Mouse (Mus musculus) ES-Bruce4 (cell line): ENCODE measurements around the gene Ltb4r2. TPM values are rescaled to one million over a fixed set of nuclear protein-coding genes. Genes with fewer than 3 reads are reported as not detected.

Experiments used
- H3K27ac ChIP-seq: 2 replicates; pipeline ENCODE4 v1.5.1; 2012; ENCODE audit warnings: low read length, inconsistent platforms; ENCODE audit not compliant: insufficient read depth
- H3K27me3 ChIP-seq: 2 replicates; pipeline ENCODE4 v1.6.1; 2012; ENCODE audit warnings: mild to moderate bottlenecking, low read length, inconsistent platforms; ENCODE audit not compliant: control insufficient read depth, poor library complexity, insufficient read depth, severe bottlenecking
- H3K36me3 ChIP-seq: 2 replicates; pipeline ENCODE4 v1.6.1; 2012; ENCODE audit warnings: inconsistent platforms, mild to moderate bottlenecking, low read length, moderate library complexity; ENCODE audit not compliant: control insufficient read depth, poor library complexity, insufficient read depth, severe bottlenecking
- H3K4me1 ChIP-seq: one replicate; pipeline ENCODE4 v1.8.1; 2011; ENCODE audit warnings: low read length; ENCODE audit not compliant: control insufficient read depth, insufficient read depth
- H3K4me3 ChIP-seq: 2 replicates; pipeline ENCODE4 v1.5.1; 2011; ENCODE audit warnings: low read depth, mild to moderate bottlenecking, low read length
- H3K9ac ChIP-seq: 2 replicates; pipeline ENCODE4 v1.6.1; 2012; ENCODE audit warnings: low read depth, mild to moderate bottlenecking, inconsistent platforms; ENCODE audit not compliant: poor library complexity, severe bottlenecking
- H3K9me3 ChIP-seq: replicated peaks from 2 replicates; pipeline ENCODE4 v1.6.1; 2012; ENCODE audit warnings: mild to moderate bottlenecking, low read length, inconsistent platforms; ENCODE audit not compliant: control insufficient read depth, poor library complexity, insufficient read depth, severe bottlenecking
- CTCF ChIP-seq: IDR thresholded peaks from one replicate; pipeline ENCODE4 v1.8.1; 2011; ENCODE audit warnings: low read depth, low read length
- EP300 ChIP-seq: IDR thresholded peaks from 2 replicates; pipeline ENCODE4 v1.6.1; 2011; ENCODE audit warnings: low read depth, low read length; ENCODE audit not compliant: insufficient read depth
- POLR2A ChIP-seq: IDR thresholded peaks from one replicate; pipeline ENCODE4 v1.8.1; 2011; ENCODE audit warnings: low read length; ENCODE audit not compliant: insufficient read depth
- polyA plus RNA-seq: library from polyadenylated mRNA; stranded (reverse); fragments of >200 nt; gene quantifications from 2 replicates; pipeline ENCODE4 v1.2.4, GENCODE M21; 2011; ENCODE audit warnings: low read depth; ENCODE audit not compliant: missing spikeins, insufficient read depth, insufficient read length

Gene Ltb4r2
- polyA plus RNA-seq, 1 experiment, result 5.3 TPM

- Histone ChIP-seq H3K36me3 (no peaks in the 10 kb centered on the region), H3K9me3 (no peaks in the 10 kb centered on the region), H3K9ac (peak overlapping the region; percentile 16; the same call in 1 of the 2 replicates), H3K27me3 (no peaks in the 10 kb centered on the region), H3K4me3 (peak overlapping the region; percentile 56), H3K4me1 (no peaks in the 10 kb centered on the region), H3K27ac (no peak overlapping the region)
- TF ChIP-seq POLR2A, result no peak
- peak; percentile 99 for TF ChIP-seq CTCF
- TF ChIP-seq EP300, result 0 out of 2 replicates have a peak, but pooled peaks have one; percentile 35
Measured at GRCm38 (mm10) chr14:55781310-55781709, 20.1 kb downstream of the Ltb4r2 start.

DNA sequence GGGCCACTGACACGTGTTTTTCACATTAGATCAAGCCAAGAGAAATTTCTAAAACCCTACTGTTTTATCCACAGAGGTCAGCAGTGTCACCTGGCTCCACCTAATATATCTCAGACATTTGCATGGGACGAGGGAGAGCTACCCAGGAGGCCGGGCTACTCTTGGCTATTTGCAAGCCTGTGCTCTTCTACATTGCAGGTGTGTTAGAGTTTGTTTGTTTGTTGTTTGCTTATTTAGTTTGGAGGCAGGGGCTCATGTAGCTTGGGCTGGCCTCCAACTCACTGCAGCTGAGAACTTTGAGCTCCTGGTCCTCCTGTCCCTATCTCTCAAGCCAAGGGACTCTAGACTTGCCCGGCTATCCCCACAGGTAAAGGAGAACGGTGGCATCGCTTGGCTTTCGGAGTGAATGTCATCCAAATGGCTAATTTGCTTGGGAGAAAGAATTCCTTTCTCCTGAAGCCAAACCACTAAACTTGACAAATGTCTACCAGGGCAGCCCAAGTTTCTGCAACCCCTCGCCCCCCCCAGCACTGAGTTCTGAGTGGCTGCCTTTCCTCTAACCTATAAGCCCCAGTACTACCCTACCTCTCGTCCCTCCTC, 21.2 kb downstream of the Ltb4r2 start:
- no peak overlapping the region for H3K9ac ChIP-seq
- no peaks in the 10 kb centered on the region for H3K9me3 ChIP-seq
- H3K36me3 ChIP-seq, result no peaks in the 10 kb centered on the region
- no peaks in the 10 kb centered on the region for H3K4me1 ChIP-seq
- H3K4me3 ChIP-seq, result no peak overlapping the region
- no peak overlapping the region for H3K27ac ChIP-seq
- no peaks in the 10 kb centered on the region for H3K27me3 ChIP-seq
- TF ChIP-seq POLR2A, result no peak
- TF ChIP-seq EP300, result no peak
- TF ChIP-seq CTCF, result no peak

DNA sequence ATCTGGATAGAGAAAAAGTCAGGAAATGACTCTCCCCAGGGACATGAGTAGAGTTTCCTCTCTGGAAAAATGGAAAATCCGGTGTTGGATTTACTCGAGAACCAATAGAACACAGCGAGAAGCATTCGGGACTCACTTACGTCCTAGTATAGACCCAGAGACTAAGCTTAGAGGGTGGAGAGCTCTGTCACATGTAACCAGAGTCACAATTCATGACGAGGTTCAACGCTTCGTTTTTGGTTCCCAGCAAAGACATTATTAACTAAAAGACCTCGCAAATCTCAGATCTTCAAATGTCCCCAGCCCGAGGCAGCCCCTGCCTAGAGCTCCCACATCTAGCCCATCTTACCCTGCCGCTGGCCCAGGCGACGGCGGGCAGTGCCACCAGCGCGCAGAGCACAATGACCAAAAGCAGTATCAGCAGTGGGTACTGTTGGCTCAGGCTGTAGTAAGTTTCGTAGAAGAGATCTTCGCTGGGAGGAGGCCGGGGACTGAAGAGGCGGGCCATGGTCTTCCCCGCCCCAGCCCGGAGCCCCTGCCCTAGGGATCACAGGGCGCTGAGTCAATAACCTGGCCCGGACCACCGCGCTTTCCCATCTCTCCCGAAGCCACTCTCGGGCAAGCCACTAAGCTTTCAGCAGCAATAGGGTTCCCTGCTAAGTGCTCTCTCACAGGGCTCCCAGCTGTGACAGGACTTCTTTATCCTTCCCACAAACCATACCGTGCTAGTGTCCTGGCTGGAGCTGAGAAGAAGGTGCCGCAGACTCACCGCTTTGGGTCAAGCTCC, 22.1 kb downstream of the Ltb4r2 start:
- no peaks in the 10 kb centered on the region for H3K27me3 ChIP-seq
- no peaks in the 10 kb centered on the region for H3K4me1 ChIP-seq
- H3K4me3 ChIP-seq, result peak overlapping the region; percentile 20
- no peak overlapping the region for H3K27ac ChIP-seq
- no peaks in the 10 kb centered on the region for H3K36me3 ChIP-seq
- no peak overlapping the region for H3K9ac ChIP-seq
- TF ChIP-seq POLR2A, result no peak
- TF ChIP-seq EP300, result no peak
- no peak for TF ChIP-seq CTCF
- no peaks in the 10 kb centered on the region for H3K9me3 ChIP-seq

DNA sequence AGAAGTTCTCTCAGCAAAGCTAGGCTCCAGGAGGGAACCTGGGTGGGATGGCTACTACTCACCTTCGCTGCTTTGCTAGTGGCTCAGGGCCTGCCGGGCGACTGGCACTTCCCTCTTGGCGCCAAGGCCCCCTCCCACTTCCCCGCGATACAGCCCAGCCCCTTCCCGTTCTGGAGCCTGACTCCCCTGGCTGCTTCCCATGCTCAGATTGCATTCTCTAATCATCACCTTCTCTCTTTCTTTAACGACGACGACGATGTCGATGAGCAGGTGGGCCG, 22.7 kb downstream of the Ltb4r2 start, which contains the start of gene Adcy4:
Gene Adcy4 (minus strand): TSS at position 138 of the 278 bp plus-strand sequence.
- H3K27me3 ChIP-seq, result no peaks in the 10 kb centered on the region

DNA sequence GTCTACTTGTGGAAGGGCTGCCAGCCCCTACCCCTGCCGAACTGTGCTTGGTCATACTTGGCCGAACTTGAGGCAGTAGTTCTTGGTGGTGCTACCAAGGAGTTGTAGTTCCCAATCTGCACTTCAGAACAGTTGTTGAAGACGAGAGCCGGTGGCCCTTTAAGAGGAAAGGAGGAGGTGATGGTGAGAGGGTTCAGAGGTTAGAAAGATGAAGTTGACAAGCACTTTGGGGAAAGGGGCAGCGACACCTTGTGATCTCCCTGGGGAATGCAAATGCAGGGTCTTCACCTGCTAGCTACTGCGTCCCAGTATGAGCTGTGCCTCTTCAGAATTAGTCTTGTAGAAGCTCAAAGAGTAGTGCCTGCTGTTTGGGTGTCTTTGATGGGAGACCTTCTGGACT, 24.0 kb downstream of the Ltb4r2 start:
- H3K9me3 ChIP-seq, result no peaks in the 10 kb centered on the region
- TF ChIP-seq POLR2A (no peak), CTCF (peak; percentile 64), EP300 (no peak)
- no peak overlapping the region for H3K9ac ChIP-seq
- no peaks in the 10 kb centered on the region for H3K4me1 ChIP-seq
- no peaks in the 10 kb centered on the region for H3K36me3 ChIP-seq
- H3K4me3 ChIP-seq, result no peak overlapping the region
- no peaks in the 10 kb centered on the region for H3K27me3 ChIP-seq
- H3K27ac ChIP-seq, result no peak overlapping the region

More for the DNA sequence above, 22.7 kb downstream of the Ltb4r2 start, which contains the start of gene Adcy4:
- TF ChIP-seq POLR2A (no peak), CTCF (no peak), EP300 (no peak)
- H3K9me3 ChIP-seq, result no peaks in the 10 kb centered on the region
- H3K36me3 ChIP-seq, result no peaks in the 10 kb centered on the region
- no peak within 1 kb of the TSS for H3K27ac ChIP-seq
- no peak within 1 kb of the TSS for H3K9ac ChIP-seq
- H3K4me1 ChIP-seq, result no peaks in the 10 kb centered on the region
- H3K4me3 ChIP-seq, result peak within 1 kb of the TSS; percentile 20

GRCm38 (mm10) chr14:55787731-55788130, 26.5 kb downstream of the Ltb4r2 start:
- Histone ChIP-seq H3K9me3 (no peaks in the 10 kb centered on the region), H3K4me3 (peak overlapping the region; percentile 46), H3K36me3 (no peaks in the 10 kb centered on the region), H3K27ac (no peak overlapping the region), H3K9ac (no peak overlapping the region), H3K4me1 (no peaks in the 10 kb centered on the region), H3K27me3 (no peaks in the 10 kb centered on the region)
- TF ChIP-seq POLR2A (no peak), CTCF (no peak)
